In genomic region chr7:27264761-27265160, GRCm38 (mm10) we compare ENCODE assay signal across 24 mouse cellular contexts.
"Had no signal": no experiment of that assay in that cellular context is flagged by ENCODE, and none has a peak within 500 bp of the region (broad histone marks: within the 10 kb centered on the region; RNA-seq: fewer than 3 reads in every experiment).

No protein-coding gene starts in this region.

- H3K27ac ChIP-seq: heart, adult 2 months; heart, embryonic 13.5 days; heart, embryonic 15.5 days; hindbrain, embryonic 13.5 days; hindbrain, embryonic 15.5 days; hindbrain, postnatal 0 days; kidney, embryonic 15.5 days; kidney, postnatal 0 days; limb, embryonic 13.5 days; limb, embryonic 15.5 days; liver, embryonic 12.5 days had no signal

- H3K4me3 ChIP-seq: heart, adult 2 months; heart, embryonic 13.5 days; heart, embryonic 15.5 days; hindbrain, embryonic 13.5 days; hindbrain, embryonic 15.5 days; kidney, embryonic 15.5 days; limb, embryonic 13.5 days; limb, embryonic 15.5 days; liver, embryonic 12.5 days had no signal

- ATAC-seq: hindbrain, postnatal 0 days; intestine, embryonic 16.5 days; liver, embryonic 12.5 days had no signal

- DNase-seq: gastrocnemius, postnatal 14 days; gastrocnemius, postnatal 36 days; heart, adult 11 months; heart, adult 2 months; heart, postnatal 14 days; heart, postnatal 36 days; kidney, adult 11 months; kidney, adult 2 months; kidney, adult 9 months; kidney, postnatal 14 days; kidney, postnatal 36 days; layer of hippocampus, postnatal 36 days; left cerebral cortex, postnatal 4 days had no signal
